Mouse (Mus musculus) embryonic fibroblast, embryonic 13.5 days (primary cell): ENCODE data around the gene Pcnx2.

Source experiments
- CTCF ChIP-seq: IDR thresholded peaks from 2 replicates; pipeline ENCODE4 v1.5.1; 2011; ENCODE audit warnings: mild to moderate bottlenecking, control low read depth, low read length, moderate library complexity, borderline replicate concordance; ENCODE audit not compliant: insufficient read depth
- POLR2A ChIP-seq: IDR thresholded peaks from 2 replicates; pipeline ENCODE4 v1.6.1; 2011; ENCODE audit warnings: low read depth, mild to moderate bottlenecking, control low read depth, low read length, moderate library complexity

DNA sequence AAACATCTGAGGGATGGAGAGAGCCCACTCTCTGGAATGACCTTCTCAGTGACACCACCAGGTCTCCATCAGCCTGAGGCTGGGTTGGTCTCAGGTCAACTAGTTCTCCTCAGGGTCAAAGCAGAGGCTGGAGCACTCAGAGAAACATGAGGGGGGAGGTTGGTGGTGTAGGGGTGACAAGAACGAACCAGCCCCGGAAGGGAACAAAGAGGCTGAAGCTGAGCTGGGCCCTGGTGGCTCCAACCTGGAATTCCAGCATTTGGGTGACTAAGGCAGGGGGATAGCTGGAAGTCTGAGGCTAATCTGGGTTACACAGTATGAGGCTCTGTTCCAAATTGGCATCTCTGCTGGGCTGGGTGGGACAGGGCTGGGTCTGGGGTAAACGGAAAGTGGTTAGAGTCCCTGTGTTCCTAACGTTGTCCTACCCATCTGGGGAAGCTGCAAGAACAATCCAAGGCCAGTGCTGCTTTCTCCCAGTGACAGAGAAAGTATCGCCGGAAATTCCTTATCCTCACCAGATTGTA is 27.9 kb downstream of the Pcnx2 start:
- no peak for TF ChIP-seq POLR2A
- TF ChIP-seq CTCF = no peak
